Mouse (Mus musculus) Patski (cell line): ENCODE data around the gene Cmklr1. TPM values are rescaled to one million over a fixed set of nuclear protein-coding genes. Genes with fewer than 3 reads are reported as not detected.

ENCODE experiments used
- ATAC-seq: fragments of 100-300 bp; one replicate; pipeline ENCODE4 v1.8.0; 2021
- CTCF ChIA-PET: fragments of 350-600 bp; sonication (Branson Sonifier 250); formaldehyde crosslinking; loops from one replicate; lab custom pipeline; 2022; ENCODE audit warnings: inconsistent platforms; lab: Charles Lee
- POLR2A ChIA-PET: fragments of 350-600 bp; sonication (Branson Sonifier 250); formaldehyde crosslinking; loops from one replicate; lab custom pipeline; 2022; ENCODE audit warnings: antibody characterized with exemption, inconsistent platforms; lab: Charles Lee
- DNase-seq: peaks from one replicate; pipeline ENCODE4 v3.0.0-alpha.2; 2011; ENCODE audit warnings: low read depth, low spot score
- H3K27me3 ChIP-seq: fragments of 371-371 bp; one replicate; pipeline ENCODE4 v1.5.1; 2021
- CTCF ChIP-seq: fragments of 100-300 bp; IDR thresholded peaks from one replicate; pipeline ENCODE4 v1.5.1; 2021
- in situ Hi-C: fragments of 300-500 bp; cut with MboI; formaldehyde crosslinking; loops from 3 replicates; pipeline ENCODE4 v1.11.1; 2018; ENCODE audit warnings: low pct_unique_long_range_greater_than_20kb, mixed read lengths
- polyA plus RNA-seq: library from polyadenylated mRNA; unstranded; gene quantifications from one replicate; pipeline ENCODE4 v1.2.3, GENCODE M21; 2021

Cmklr1 gene
- polyA plus RNA-seq, 1 experiment from 2014 or later: not detected

DNA sequence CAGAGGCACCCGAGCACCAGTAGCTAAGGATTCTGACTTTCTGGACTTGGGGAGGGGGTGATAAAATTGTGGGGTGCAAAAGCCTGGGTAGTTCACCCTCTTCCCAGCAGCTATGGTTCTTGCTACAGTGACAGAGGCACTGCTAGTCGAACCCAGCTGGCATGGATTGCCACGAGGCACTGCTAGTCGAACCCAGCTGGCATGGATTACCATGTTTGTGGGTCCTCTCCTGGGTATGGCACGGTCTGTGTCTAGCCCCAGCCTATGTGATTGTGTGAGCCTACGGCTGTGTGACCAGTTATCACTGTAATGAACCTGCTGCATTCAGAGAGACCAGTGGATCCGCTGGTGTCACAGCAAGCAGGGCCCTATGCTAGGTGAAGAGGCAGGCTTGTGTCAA, 72.7 kb downstream of the Cmklr1 start:
- ATAC-seq: no peak
- ChIA-PET CTCF (interaction anchor here (1.0 to 2.1 kb wide), 2 partner anchors 8 to 53 kb away, joined by 3 to 5 read pairs; no protein-coding TSS in a partner anchor), POLR2A (interaction anchor here (0.5 kb wide), 1 partner anchor 628 kb away, joined by 4 read pairs; no protein-coding TSS in a partner anchor)
- no peaks in the 10 kb centered on the region for H3K27me3 ChIP-seq
- no peak for DNase-seq
- TF ChIP-seq CTCF: no peak
- in situ Hi-C loops: loop anchor here (25.0 kb wide), 1 partner anchor 215 kb away; the partner anchor contains the start of gene Aym1

DNA sequence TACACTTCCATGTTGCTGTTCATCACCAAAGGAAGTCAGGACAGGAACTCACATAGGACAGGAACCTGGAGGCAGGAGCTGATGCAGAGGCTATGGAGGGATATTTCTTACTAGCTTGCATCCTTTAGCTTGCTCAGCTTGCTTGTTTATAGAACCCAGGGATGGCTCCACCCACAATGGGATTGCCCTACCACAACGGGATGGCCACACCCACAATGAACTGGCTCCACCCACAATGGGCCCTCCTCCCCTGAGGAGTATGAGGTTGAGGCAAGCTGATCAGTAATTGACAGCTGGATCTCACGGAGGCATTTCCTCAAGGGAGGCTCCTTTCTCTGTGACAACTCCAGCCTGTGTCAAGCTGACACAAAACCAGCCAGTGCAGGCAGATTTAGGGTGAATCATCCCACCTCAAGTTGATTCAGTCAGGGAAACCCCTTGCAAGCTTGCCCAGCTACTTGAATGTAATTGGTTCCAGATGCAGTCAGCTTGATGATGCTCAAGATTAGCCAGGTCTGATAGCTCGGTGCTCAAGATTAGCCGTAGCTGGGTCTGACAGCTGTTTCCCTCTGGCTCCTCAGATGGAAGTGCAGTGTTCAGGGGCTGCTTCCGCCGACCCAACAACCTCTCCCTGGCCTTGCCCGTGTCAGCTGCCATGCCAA, 80.0 kb downstream of the Cmklr1 start:
- no peak for TF ChIP-seq CTCF
- ATAC-seq (no peak), DNase-seq (no peak)
- in situ Hi-C loops: no loop called here
- ChIA-PET CTCF (interaction anchor here (1.4 kb wide), 1 partner anchor 15 kb away, joined by 4 read pairs; no protein-coding TSS in a partner anchor), POLR2A (no interaction called here)
- no peaks in the 10 kb centered on the region for H3K27me3 ChIP-seq

DNA sequence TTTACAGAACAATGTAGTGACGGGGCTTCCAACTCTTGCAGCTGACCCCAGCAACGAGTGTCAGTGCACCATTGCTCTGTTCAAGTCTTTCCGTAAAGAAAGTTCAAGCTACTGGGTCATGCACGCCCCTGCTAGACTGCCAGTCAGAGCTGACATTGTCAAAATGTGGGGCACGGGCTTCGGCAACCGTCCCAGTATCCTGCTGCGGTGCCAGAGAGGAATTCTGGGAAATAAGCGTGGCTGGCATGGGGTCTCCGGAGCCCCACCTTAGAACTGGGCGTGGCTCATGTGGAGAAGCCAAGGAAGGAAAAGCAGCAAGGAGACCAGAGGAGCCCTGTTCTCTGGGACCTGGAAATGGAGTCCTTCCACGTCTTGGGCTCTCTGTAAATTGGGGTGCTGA, 84.4 kb downstream of the Cmklr1 start:
- TF ChIP-seq CTCF: no peak
- DNase-seq (no peak), ATAC-seq (no peak)
- no peaks in the 10 kb centered on the region for H3K27me3 ChIP-seq
- CTCF ChIA-PET: no interaction called here
- in situ Hi-C loops: no loop called here
- POLR2A ChIA-PET: no interaction called here

DNA sequence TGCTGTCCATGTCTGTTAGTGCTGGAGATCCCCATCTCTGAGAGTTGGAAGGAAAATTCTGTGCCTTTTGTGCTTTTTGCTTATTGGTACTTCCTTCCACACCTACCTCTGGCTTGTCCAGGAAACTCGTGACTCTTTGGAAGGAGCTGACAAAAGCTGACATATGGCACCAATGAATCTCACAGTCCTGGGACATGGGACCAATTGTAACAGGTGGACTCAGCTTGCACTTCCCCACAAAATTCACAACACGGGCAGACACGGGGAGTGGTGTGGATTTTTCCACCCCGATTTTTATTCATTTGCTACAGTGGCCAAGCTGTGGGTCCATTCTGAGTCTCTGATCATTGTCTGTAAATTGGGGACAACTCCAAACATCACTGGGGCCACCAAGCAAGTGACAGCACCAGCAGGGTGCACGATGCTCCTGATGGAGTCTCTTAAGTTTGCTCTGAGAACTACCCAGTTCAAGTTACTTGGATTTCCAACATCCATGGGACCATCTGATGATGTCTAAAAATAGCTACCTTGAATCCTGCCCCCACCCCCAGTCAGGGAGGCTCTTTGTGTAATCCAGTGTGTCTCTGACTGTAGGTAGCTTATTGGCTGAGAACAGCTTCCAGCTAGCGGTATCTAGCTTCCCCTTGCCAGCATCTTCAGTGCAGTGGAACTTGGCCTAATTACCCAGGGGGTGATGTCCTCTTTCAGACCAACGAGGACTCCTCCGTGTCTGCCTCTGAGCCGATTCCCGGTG, 84.9 kb downstream of the Cmklr1 start:
- CTCF ChIA-PET: no interaction called here
- no peak for TF ChIP-seq CTCF

DNA sequence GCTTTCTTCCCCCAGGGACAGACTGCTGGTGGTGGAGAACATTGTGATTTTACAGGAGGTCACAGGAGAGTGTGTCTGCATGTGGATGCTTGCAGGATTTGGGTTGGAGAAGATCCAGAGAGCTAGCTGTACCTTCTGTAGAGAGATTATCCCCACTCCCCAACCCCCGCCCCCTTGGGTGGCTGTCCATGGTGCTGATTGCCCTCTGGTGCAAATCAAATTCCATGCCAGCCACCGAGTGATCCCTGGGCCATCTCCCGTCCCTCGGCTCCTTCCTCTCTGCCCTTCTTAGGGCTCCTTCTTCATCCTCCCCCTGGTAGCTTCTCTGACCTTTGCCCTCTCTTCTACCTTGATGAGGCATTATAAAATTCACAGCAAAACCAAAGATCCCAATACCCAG, 85.8 kb downstream of the Cmklr1 start:
- no peaks in the 10 kb centered on the region for H3K27me3 ChIP-seq
- TF ChIP-seq CTCF: no peak
- ATAC-seq (no peak), DNase-seq (no peak)
- ChIA-PET POLR2A (no interaction called here), CTCF (no interaction called here)
- in situ Hi-C loops: no loop called here

More for the DNA sequence above, 84.9 kb downstream of the Cmklr1 start:
- ATAC-seq: no peak
- H3K27me3 ChIP-seq: no peaks in the 10 kb centered on the region
- POLR2A ChIA-PET: no interaction called here
- no peak for DNase-seq
- in situ Hi-C loops: no loop called here

Other genes starting within 250 kb of the Cmklr1 start
- gene Wscd2, start 160.1 kb downstream of the Cmklr1 start, polyA plus RNA-seq: 0.28 TPM
- not detected for gene 1700069L16Rik, start 74.3 kb upstream of the Cmklr1 start, polyA plus RNA-seq
- 8.5 TPM for gene Ficd, start 85.4 kb upstream of the Cmklr1 start, polyA plus RNA-seq
- 63.4 TPM for gene Sart3, start 122.1 kb upstream of the Cmklr1 start, polyA plus RNA-seq
- 189 TPM for gene Iscu, start 122.3 kb upstream of the Cmklr1 start, polyA plus RNA-seq
- not detected for gene Tmem119, start 150.1 kb upstream of the Cmklr1 start, polyA plus RNA-seq
- 0.04 TPM for gene Selplg, start 182.2 kb upstream of the Cmklr1 start, polyA plus RNA-seq